Mouse (Mus musculus) megakaryocyte, embryonic 14.5 days (primary cell): ENCODE results near the gene Scgb1b30.

ENCODE experiments used
- FLI1 ChIP-seq: IDR thresholded peaks from 2 replicates; pipeline ENCODE4 v1.6.1; 2012; ENCODE audit warnings: low read length, inconsistent platforms, mixed read lengths
- GATA1 ChIP-seq: IDR thresholded peaks from 3 replicates; pipeline ENCODE4 v1.6.1; 2012; ENCODE audit warnings: mixed read lengths, low read length, inconsistent platforms, borderline replicate concordance

GRCm38 (mm10) chr7:34116601-34117000, 21.4 kb downstream of the Scgb1b30 start:
- no peak for TF ChIP-seq GATA1
- no peak for TF ChIP-seq FLI1
